Mouse (Mus musculus) activated CD4-positive, CD25-positive, alpha-beta regulatory T cell, adult 4 months (primary cell): ENCODE measurements at regions not wholly inside any gene's neighbourhood (a gene's known extent, or its start where the extent isn't known, plus 50 kb on each side); places are given as distances from the start of the nearest gene placed in this dataset.

ENCODE experiments used
- ATAC-seq: one replicate; pipeline ENCODE4 v1.8.0; 2017

DNA sequence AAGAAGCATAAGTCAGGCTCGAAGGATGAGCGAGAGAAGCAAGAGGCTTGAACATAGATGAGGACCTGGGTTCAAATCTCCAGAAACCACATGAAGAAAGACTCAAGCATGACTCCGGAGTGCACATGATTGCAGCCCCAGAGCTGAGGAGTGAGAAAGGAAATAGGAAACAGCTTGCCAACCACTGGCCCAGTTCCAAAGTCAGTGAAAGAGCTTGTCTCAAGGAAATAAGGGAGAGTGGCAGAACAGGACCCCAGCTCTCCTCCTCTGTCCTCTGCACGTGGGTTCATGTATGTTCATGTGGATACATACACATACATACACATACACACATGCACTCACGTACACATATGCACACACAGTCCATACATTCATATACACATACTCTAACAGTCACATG, 156.9 kb upstream of the Spred2 start:
- no peak for ATAC-seq

DNA sequence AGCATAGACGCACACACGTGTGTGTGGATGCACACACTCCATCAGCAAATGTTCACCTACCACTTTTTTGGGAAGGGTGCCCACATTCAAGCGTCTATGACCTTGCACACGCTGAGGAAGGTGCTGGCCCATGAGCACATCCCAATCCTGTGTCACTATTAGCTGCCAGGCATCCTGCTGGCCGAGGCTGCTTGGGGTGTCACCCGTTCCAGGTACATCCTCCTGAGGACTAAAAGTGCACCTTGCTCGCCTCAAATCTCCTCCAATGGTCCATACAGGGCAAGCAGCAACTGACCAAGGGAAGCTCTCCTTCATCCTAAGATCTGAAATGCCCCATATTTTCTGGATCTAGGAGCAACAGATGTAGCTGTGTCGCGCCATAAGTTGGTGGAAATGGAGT, 156.3 kb upstream of the Spred2 start:
- ATAC-seq = no peak

DNA sequence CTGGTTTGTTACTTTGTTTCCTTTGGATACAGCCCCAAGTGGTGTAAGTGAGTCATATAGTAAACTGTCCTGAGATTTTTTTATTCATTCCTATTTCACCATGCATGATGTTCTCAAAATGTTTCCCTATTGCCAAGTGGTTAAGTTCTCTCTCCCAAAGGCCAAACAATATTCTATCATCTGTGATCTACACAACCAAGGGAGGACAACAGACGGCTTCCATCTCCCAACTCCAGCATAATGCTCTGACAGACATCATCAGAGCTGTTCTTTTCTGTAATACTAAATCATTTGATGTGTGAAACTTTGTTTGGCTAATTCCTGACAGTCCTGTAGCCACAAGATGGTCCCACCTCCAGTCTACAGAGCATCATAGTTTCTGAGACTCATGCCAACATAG, 155.2 kb upstream of the Spred2 start:
- no peak for ATAC-seq

DNA sequence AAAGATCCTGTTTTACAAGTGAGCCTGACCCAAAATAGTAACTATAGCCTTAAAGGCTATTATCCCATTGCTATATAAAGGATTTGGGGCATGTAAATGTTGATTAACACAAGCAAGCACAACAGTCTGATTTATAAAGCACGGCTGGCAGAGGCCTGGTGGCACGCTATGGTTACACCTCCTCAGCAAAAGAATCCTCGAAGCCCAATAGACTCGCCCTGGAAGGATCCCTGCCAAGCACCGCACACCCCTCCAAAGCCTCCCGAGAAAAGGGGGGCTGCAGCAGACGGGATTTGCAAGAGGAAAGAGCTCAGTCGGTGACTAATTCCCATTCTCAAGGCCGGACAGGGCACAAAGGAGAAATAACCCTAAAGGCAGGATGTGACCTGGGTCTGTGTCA, 150.2 kb upstream of the Spred2 start:
- ATAC-seq = no peak

DNA sequence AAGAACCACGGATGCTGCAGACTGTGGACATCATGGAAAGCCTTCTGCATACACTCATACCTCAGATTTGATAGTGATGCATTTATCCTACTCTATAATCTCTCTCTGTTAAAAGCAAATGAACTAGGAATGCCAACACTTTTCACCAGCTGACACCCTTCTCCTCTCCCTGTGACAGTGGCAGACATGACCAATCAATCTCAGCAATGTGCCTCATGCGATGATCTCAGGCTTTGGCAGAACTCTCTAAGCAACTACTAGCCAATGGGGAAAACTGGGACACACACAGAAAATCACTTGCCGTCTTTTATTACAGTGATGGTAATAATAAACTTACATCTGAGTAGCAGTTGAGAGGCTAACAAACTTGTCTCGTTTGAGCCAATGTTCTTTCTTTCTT, 148.4 kb upstream of the Spred2 start:
- no peak for ATAC-seq

DNA sequence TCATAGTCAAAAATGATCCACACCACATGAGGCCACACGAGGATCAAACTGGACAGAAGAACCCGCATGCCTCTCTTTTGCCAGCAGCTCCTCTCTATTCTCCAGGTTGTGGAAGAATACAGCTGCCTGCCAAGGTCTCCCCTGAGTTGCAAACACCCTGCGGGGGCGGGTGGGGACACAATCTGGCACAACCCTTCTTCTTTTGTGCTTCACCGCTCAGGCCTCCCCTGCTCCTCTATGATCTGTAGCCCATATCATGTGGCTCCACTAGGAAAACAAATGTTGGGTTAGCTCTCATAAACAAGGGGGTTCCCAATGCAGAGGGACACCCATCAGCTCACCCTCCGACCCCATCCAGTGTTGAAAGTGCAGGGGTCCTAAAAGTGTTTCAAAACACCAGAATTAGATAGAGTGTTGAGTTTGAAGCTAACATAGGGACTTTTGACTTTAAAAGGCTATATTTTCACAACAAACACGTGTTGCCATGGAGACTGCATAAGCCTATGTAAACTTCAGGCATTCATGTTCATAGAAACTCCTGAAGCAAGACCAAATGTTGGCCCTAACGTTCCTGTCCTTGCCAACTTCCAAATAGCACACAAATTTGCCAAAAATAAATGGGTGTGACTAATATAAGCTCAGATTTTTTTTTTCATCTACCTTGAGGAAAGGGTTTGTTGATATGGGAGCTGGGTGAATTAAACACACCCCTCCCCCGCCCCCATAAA, 147.5 kb upstream of the Spred2 start:
- ATAC-seq = no peak

DNA sequence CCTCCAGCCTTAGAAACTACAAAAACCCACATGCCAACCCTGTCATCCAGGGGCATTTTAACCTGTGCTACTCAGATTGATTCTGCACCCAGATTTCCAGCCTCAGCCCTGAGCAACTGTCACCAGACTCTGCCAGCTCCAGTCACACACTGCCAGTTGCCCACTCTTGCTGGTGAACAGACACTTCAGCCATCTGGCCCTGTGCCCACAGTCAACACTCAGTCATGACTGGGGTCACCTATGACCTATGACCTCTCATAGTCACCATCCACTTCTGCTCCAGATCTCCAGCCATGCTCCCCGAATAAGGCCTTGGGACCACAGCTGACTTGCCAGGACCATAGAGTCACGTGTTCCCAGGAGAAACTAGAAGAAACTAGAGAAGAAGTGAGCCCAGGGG, 146.0 kb upstream of the Spred2 start:
- ATAC-seq = no peak

DNA sequence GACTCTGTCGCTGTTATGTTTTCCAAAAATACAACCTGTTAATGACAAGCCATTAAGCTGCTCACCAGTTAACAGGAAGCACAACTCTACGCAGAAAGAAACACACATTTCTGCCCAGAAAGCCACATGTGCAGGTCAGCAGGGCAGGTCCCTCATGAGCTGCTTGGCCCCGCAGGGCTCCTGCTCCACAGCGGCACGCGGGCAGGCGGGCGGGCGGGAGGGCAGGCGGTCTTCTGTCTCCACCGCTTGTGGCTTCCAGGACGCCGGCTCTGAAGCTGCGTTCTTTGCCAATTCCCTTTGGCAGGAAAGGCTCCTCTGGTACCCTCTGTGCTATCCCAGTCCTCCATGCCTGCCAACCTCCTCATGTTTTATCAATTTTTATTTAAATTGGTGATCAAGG, 139.1 kb upstream of the Spred2 start:
- no peak for ATAC-seq

DNA sequence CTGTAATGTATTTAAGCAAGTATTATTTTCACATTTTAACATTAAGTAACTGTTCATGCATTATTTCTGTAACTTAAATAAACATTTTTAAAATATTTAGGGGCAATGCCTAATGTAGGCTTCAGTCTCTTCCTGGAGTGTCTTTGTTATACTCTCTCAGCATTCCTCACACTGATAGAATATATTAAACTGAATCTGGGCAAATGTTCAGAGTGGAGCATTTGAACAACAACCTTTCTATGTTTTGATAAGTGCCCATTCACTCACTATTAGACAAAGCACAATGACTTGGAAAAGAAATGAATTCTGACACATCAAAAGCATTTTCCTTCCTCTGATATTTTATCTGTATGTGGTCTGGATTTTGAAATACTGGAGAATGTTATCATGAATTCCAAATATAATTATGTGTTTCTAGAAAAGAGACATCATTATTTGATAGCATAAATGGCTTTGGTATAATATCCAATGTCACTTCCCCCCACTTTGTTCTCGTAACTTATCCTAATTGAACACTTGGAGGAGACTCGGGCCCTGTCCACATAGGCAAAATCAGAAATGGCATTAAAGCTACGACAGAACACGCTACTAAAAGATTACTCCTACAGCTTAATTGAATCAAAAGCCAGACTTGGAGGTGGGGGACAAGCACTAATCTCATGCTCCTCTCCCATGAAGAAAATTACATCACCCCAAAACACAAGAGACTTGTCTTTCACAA, 127.1 kb upstream of the Spred2 start:
- no peak for ATAC-seq

DNA sequence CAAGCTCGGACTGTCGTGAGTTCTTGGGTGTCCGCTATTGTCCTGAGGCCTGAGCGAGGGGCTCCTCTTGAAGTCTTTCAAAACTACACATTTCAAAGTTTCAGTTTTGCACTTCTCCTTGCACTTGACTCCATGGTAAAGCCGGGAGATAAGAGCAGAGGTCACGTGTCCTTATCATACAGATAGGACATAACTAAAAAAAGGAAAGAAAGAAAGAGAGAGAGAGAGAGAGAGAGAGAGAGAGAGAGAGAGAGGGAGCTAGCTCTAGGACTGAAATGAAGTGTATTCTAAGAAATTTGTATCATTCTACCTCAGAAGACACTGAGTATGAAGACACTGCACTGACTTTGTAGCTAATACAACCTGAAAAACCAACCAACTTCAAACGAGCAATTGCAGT, 114.8 kb upstream of the Spred2 start:
- ATAC-seq = no peak

DNA sequence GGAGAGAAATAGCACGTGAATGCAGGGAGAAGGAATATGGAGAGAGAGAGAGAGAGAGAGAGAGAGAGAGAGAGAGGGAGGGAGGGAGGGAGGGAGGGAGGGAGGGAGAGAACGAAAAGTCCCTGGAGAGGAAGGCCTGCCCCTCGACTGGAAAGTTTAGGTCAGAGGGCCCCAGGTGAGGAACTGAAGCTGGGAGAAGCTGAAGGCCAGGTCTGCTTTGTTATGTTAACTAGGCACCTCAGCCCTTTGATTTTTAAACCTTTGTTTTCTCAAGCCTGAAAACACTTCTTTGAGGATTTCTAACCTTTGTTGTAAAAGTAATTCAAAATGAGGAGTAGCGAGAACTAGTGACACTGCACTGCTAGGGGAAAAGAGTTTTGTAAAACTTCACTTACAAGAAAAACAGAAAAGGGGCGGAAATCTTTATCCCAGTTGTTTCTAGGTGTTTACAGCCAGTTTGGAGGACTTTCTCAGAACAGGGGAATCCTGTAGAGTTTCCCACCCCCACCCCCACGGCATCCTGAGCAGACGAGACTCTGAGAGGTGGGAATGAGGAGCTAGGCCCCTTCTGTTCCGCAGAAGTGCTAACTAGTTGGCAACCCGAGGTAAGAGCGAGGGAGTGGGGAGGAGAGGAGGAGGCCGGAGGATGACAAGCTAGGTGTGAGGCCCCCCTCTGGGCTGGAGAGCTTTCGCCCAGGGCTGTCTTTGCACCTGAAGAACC, 112.7 kb upstream of the Spred2 start:
- ATAC-seq = no peak

DNA sequence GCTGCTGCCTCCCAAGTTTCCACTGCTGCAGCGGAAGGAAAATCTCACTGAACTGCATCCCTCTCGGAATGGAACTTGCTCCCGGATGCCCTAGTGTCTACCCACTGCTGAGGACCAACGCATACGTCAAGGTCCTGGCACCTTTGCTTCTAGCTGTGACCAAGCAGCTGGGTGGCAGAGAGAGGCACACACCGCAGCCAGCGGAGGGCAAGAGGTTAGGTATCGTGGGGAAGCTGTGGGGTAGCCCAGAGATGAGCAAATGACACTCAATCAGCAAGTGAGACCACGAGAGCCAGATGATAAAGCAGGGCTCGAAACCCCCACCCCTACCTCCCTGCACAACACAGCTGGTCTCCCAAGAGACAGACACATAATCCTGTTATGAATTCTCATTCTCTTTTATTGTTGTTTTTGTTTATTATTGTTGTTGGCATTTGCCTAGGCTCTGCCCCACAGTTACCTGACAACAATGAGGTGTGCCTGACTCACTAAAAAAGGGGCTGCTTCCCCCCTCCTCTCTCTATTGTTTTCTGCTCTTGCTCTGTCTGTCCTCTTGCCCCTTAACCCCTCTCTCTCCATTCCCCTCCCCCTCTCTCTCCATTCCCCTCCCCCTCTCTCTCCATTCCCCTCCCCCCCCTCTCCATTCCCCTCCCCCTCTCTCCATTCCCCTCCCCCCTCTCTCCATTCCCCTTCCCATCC, 112.0 kb upstream of the Spred2 start:
- no peak for ATAC-seq

DNA sequence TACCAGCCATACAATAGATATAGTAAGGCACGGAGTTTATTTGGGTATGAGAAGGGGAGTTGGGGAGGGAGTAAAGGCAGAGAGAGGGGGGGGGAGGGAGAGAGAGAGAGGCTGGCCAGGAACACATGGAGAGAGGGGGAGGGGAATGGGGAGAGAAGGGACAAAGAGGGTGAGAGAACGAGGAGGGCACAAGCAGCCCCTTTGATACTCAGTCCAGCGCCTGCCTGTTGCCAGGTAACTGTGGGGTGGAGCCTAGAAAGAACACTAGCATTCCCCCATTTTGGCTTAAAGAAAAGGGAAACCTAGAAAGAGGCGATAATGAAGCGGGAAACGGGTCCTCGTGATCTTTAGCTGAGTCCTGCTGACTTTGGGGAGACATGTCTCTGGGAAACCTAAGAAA, 110.6 kb upstream of the Spred2 start:
- no peak for ATAC-seq

DNA sequence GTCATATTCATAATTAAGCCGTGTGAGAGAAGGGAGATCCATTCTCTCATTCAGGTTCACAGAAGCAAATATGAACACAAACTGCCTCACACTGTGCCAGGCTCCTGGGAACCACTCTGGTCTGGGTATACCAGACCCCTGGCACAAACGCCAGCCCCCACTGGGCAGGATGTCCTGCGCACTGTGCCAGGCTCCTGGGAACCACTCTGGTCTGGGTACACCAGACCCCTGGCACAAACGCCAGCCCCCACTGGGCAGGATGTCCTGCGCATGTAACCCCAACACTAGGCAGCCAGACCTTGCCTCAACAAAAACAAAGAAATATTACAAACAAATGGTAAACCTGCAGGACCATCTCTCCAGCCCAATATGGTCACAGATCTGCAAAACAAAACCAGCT, 101.2 kb upstream of the Spred2 start:
- no peak for ATAC-seq

DNA sequence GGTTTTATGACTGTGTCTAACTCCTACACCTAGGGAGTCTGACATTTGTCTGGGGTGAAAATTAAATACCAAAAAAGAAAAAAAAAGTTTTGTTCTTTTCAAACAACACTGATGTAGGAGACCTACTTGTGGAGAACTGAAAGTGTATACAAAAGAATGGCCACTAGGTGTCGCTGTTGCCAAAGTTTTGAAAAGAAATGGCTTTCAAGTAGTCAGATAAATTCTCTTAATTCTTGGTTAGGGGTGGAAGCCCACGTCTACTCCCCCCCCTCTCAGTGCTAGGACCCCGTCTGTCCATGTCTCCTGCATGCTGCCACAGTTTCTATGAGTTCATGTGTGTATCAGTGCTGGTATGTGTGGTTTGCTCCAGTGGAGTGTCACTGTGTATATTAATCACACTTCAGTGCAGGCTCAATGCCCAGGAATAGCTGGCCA, 100.7 kb upstream of the Spred2 start:
- peak; percentile 68 for ATAC-seq

DNA sequence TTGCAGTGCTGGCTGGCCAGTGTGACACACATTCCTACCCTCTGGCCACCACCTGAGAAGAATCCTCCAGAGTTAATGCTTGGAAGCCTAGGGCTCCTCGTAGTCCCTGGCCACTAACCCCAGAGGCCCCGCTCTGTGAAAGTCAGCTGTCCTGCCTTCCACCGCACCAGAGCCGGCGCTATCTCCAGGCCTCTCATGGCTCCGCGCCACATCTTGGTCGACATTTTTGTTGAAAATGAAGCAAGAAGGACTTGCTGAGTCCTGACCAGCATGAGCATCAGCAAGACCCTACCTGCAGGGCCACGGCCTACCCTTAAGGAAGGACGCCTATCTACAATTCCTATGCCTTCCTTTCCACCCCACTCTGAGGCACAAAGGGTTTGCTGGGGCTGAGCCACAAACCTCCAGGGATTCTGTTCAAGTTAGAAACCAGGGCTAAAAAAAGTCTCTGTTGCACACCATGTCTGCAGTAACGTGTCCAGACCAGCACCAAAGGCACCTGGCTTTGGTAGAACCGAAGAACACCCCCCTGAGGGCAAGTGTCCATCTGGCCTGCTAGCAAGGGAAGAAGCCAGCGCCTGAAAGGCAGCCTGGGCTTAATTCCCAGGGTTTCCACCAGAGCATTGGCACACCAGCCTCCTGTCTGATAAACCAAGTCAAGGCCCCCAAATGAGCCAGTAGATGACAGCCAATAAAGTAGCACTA, 97.5 kb upstream of the Spred2 start:
- ATAC-seq = no peak

DNA sequence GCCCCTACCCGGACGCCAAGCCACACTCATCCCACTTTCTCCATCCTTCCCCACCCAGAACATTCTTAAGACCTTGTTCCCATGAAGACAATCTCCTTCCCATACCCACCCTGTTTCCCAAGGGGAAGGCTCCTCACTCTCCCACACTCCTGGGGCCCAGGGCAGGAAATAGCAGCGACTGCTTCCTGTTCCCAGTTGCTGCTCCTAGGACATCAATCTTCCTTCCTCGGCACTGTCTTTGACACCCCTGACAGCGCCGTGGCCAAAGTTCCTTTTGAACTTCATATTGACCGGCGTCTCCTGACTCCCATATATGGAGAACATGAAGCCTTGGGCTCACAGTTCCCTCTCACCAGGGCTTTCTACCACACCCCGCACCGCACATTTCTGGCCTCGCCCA, 96.2 kb upstream of the Spred2 start:
- no peak for ATAC-seq

DNA sequence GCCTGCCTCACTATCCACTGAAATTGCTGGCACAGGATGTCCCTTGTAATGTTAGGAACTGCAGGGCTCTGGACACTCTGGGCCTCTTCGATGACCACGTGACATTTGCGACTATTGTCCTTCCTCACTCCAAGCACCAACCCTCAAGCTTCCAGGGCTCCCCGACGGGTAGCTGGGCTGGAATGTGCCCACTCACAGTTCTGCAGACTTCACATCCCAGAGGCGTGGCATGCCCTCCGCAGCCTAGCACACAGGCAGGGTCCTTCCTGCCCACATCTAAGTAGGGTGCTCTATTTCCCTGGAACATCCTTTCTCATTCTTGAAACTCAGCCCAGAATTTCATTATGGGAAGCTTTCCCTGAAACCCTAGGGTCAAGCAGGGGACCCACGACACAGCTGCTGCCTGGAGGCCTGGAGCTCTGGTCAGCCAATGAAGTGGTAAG, 95.2 kb upstream of the Spred2 start:
- ATAC-seq = no peak

DNA sequence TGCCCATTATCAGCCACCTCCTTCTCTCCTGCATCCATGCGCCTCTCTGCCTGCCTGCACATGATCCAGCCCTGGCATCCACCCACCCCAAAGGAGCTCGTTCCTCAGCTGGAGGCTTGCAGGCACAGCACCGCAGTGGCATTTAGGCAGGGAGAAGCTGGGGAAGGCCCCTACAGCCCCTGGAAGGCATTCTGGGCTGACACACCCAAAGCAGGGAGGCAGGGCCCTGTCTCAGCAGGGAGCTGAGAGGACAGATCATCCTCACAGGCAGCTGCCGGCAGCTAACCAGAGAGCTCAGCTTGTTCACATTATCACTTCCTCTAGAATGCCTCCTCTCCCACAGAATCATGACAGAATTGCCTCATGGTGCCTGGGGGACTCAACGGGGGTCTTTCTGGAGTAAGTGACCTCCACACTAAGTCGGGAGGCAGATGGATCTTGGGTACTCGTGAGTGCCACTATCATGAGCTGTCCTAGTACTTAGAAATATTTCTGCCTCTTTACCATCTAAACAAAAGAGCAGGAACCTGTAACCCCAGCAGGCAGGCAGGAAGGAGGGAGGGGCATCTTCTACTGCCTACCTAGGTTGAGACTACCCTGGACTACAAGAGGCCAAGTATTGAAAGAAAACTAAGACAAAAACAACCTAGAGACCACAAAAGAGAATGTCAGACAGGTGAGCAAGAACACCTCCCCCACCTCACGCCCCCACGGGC, 94.5 kb upstream of the Spred2 start:
- peak; percentile 17 for ATAC-seq

DNA sequence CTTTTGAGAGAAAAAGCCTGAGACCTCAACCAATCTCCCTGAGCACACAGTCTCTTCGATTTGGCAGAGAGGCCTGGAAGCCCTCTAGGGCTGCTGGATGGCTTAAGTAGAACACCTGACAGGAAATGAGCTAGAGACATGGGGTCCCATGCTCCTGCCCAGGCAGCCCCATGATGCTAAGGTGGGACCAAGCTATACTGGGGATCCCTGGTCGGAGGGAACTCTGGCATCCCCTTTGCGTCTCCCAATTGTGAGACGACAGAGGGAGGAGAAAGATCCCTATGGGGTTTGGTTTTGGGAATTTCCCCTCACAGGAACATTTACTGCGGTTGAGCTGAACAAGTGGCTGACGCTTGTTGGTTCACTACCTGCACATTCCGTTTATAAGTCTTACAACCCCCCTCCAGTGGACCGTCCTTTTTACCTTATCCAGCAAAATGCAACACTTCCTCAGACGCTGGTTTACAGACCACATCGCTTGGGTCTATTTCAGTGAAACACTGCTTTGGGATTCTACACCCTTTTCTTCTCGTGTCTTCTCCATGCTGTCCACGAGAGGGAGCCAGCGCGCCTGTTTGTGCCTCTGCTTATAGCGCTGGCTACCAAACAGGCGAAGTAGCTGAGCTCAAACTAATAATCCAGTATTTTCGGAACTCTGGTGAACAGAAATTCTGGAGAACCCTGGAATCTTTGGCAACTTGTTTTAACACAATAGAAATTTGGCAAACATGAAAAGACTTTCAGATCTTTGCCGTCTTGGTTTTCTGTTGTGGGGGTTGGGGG, 93.7 kb upstream of the Spred2 start:
- ATAC-seq = peak; percentile 85

DNA sequence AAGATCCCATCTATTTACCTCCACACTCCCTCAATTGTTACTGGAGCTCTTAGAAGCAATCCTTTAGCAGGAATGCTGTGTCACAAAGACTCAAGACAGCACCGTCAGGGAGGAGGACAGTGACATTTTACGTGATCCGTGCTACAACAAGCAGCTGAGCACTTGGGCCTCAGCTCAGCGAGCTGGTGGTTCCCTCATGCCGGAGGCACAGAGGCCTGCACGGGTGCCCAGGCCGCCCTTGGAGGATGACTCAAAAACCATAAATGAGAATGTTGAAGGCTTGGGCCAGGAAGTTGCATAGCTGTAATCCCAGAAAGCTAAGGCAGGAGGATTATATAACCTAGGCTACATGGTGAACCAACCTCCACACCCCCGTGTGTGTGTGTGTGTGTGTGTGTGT, 89.6 kb upstream of the Spred2 start:
- ATAC-seq = no peak
